In the genomic region with DNA sequence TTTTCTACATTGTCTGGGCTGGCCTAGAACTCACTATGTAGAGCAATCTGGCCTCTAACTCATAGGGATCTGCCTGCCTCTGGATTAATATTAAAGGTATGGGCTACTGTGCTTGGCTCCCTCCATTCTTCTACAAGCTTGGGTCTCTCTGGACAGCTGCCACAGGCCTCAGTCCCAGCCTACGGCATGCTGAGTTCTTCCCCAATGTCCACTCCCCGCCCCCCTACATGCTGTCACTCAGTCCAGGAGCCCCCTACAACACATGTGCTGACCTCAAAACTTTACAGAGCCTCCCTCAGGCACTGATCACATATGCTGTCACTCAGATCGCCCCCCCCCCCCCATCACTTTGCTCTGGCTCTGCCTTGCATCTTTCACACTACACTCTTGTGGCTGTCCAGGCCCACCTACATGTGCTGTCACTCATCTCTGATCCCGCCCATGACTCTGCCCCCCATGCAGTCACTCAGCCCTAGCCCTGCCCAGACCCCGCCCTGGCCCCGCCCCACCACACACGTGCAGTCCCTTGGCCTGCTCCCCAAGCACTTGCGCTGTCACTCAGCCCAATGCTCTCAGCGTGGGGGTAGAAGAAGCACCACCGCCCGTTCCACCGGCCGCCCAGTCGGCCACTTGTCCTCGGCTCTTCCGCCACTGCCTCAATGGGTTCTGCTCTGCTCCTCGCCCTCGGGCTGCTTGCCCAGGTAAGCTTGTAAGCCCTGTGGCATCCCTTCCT, we compare ENCODE assay signal across 7 mouse cellular contexts. TPM values are rescaled to one million over a fixed set of nuclear protein-coding genes. Genes with fewer than 3 reads are reported as not detected.
A peak's percentile ranks its signal among the peaks of the same experiment; 100 is the strongest.
DNase-seq lines count a peak whose midpoint lies in the region; ATAC-seq and TF ChIP-seq lines count a peak whose summit lies in the region.

Gene Cdh15, plus strand, starts transcription at position 138 of the 733 bp plus-strand sequence.

- H3K27me3 ChIP-seq in C2C12 (ENCODE audit: control insufficient read depth, insufficient read depth, insufficient read length), result no peaks in the 10 kb centered on the region
- no peaks in the 10 kb centered on the region for H3K27me3 ChIP-seq in ES-Bruce4 (ENCODE audit: control insufficient read depth, insufficient read depth, low read length, poor library complexity, severe bottlenecking)

- H3K4me1 ChIP-seq in ES-Bruce4 (ENCODE audit: control insufficient read depth, insufficient read depth, low read length), result no peaks in the 10 kb centered on the region

- H3K9me3 ChIP-seq in ES-Bruce4 (replicated peaks; ENCODE audit: control insufficient read depth, insufficient read depth, low read length, poor library complexity, severe bottlenecking), result no peaks in the 10 kb centered on the region

- H3K79me3 ChIP-seq in C2C12 (ENCODE audit: low read depth), result no peaks in the 10 kb centered on the region

- no peak within 1 kb of the TSS for H3K27ac ChIP-seq in ES-Bruce4 (ENCODE audit: insufficient read depth, low read length)

- H3K4me3 ChIP-seq in C2C12 (ENCODE audit: insufficient read depth, poor library complexity, severe bottlenecking) (peak within 1 kb of the TSS; percentile 31), ES-Bruce4 (ENCODE audit: low read depth, low read length) (peak within 1 kb of the TSS; percentile 26)

- TF ChIP-seq POLR2A in ES-Bruce4 (IDR thresholded peaks at IDR 0.05; ENCODE audit: insufficient read depth, low read length), result no peak

- peak; percentile 82 to 91 for DNase-seq in cerebellum, postnatal 36 days
- peak; percentile 61 to 83 for DNase-seq in gastrocnemius, postnatal 4 days (ENCODE audit: low spot score in 2 of 2)
- peak; percentile 80 to 83 for DNase-seq in kidney, postnatal 4 days
- peak; percentile 40 for DNase-seq in thymus, postnatal 25 days

- ATAC-seq in megakaryocyte-erythroid progenitor cell, adult 5-6 weeks (replicated peaks; ENCODE audit: low FRiP score, low TSS enrichment, poor library complexity, severe bottlenecking), result peak; percentile 72

- no peak for TF ChIP-seq EP300 in ES-Bruce4 (IDR thresholded peaks at IDR 0.05; ENCODE audit: insufficient read depth, low read depth, low read length)

- H3ac ChIP-seq in C2C12 (ENCODE audit: control insufficient read depth, insufficient read length, low read depth), result peak within 1 kb of the TSS; percentile 80

- no peaks in the 10 kb centered on the region for H3K36me3 ChIP-seq in C2C12 (ENCODE audit: control insufficient read depth, insufficient read depth)
- H3K36me3 ChIP-seq in ES-Bruce4 (ENCODE audit: control insufficient read depth, insufficient read depth, low read length, poor library complexity, severe bottlenecking), result no peaks in the 10 kb centered on the region

- TF ChIP-seq CTCF in C2C12 (IDR thresholded peaks at IDR 0.05; ENCODE audit: control insufficient read depth, insufficient read depth, insufficient read length) (no peak), ES-Bruce4 (IDR thresholded peaks at IDR 0.05; ENCODE audit: low read depth, low read length) (no peak)

- peaks cover 13% of the 10 kb centered on the region for H3K79me2 ChIP-seq in C2C12 (ENCODE audit: control insufficient read depth, insufficient read depth)

- H3K9ac ChIP-seq in ES-Bruce4 (ENCODE audit: low read depth, poor library complexity, severe bottlenecking), result no peak within 1 kb of the TSS

TF ChIP-seq in C2C12, 6 proteins besides CTCF, POLR2A, EP300 and RAD21:
- TF ChIP-seq FOSL1 (IDR thresholded peaks at IDR 0.05; ENCODE audit: insufficient read depth, low read length, poor library complexity, severe bottlenecking) (no peak), USF1 (IDR thresholded peaks at IDR 0.05; ENCODE audit: low read depth) (no peak), CEBPB (IDR thresholded peaks at IDR 0.05; ENCODE audit: low read depth) (no peak), MAX (IDR thresholded peaks at IDR 0.05) (peak; percentile 28), MYOG (IDR thresholded peaks at IDR 0.05; ENCODE audit: control insufficient read depth, extremely low read depth, insufficient read length) (no peak), MYOD1 (IDR thresholded peaks at IDR 0.05; ENCODE audit: control insufficient read depth, insufficient read length, low read depth) (peak; percentile 98)

RNA-seq across cellular contexts. Expression of gene Cdh15, which starts in this region (rescaled TPM):
- polyA plus RNA-seq in C2C12 (2012; fragmentation: generic; extraction: Trizol) (108 TPM), ES-Bruce4 (2011; ENCODE audit: insufficient read depth, insufficient read length, low read depth, missing spikeins) (0.36 TPM in 1 of 2 replicates, not detected in the other)
- 10 to 100 TPM; 54.8 to 65.3 TPM for total RNA-seq in gastrocnemius, postnatal 4 days (2021)
- total RNA-seq in megakaryocyte-erythroid progenitor cell, adult 5-6 weeks (2014; fragmentation: Nextera tagmentation), result not detected in 2 replicates
- total RNA-seq in megakaryocyte-erythroid progenitor cell, adult 5-6 weeks (2017), result not detected in 2 replicates

Comparison
In these comparisons a context has a peak if more than half of its experiments do, and no peak if none do; other contexts are left out.
1. RNA of gene Cdh15 (total RNA-seq): 54.8 to 65.3 TPM in gastrocnemius, postnatal 4 days; not detected in megakaryocyte-erythroid progenitor cell, adult 5-6 weeks; every median in the first group is over 10 times any median in the second.
2. RNA of gene Cdh15 (polyA plus RNA-seq): 108 TPM in C2C12 (single experiment); 0.36 TPM in ES-Bruce4; every median in the first group is over 10 times any median in the second.
3. Peak in ATAC-seq in megakaryocyte-erythroid progenitor cell, adult 5-6 weeks; RNA of the gene not detected or under 1 TPM.
4. Peak in every context shown above with its lines, with median percentiles within 50 percentile points of each other: DNase-seq.